Mouse (Mus musculus) lung, embryonic 14.5 days (tissue): ENCODE results near the gene Lingo4. TPM values are rescaled to one million over a fixed set of nuclear protein-coding genes. Genes with fewer than 3 reads are reported as not detected.

Experiments used
- ATAC-seq: fragments of 200-750 bp; cut with Nextera tagmentation; 2 replicates; pipeline ENCODE4 v1.8.0; 2017; ENCODE audit warnings: mild to moderate bottlenecking, moderate TSS enrichment, moderate library complexity; ENCODE audit not compliant: insufficient read depth
- DNase-seq: peaks from one replicate; pipeline ENCODE4 v3.0.0-alpha.2; 2015
- H3K27ac ChIP-seq: fragments of 300-500 bp; sonication (generic); 2 replicates; pipeline ENCODE4 v1.5.1; 2014; ENCODE audit warnings: low read depth, mild to moderate bottlenecking, moderate library complexity
- H3K27me3 ChIP-seq: fragments of 300-500 bp; sonication (generic); 2 replicates; pipeline ENCODE4 v1.6.1; 2014; ENCODE audit warnings: low read length, control low read depth; ENCODE audit not compliant: insufficient read depth
- H3K36me3 ChIP-seq: fragments of 300-500 bp; sonication (generic); 2 replicates; pipeline ENCODE4 v1.6.1; 2014; ENCODE audit warnings: control low read depth; ENCODE audit not compliant: insufficient read depth
- H3K4me1 ChIP-seq: fragments of 300-500 bp; sonication (generic); 2 replicates; pipeline ENCODE4 v1.6.1; 2014; ENCODE audit warnings: antibody characterized with exemption, control low read depth; ENCODE audit not compliant: insufficient read depth
- H3K4me2 ChIP-seq: fragments of 300-500 bp; sonication (generic); 2 replicates; pipeline ENCODE4 v1.6.1; 2014; ENCODE audit warnings: mild to moderate bottlenecking
- H3K4me3 ChIP-seq: fragments of 300-500 bp; sonication (generic); 2 replicates; pipeline ENCODE4 v1.5.1; 2014; ENCODE audit warnings: low read depth, low read length
- H3K9ac ChIP-seq: fragments of 300-500 bp; sonication (generic); 2 replicates; pipeline ENCODE4 v1.6.1; 2014
- H3K9me3 ChIP-seq: fragments of 300-500 bp; sonication (generic); 2 replicates; pipeline ENCODE4 v1.6.1; 2016; ENCODE audit warnings: low read depth, low read length, control low read depth
- CTCF ChIP-seq: IDR thresholded peaks from 2 replicates; pipeline ENCODE4 v1.5.1; 2016; ENCODE audit warnings: antibody characterized with exemption, low read depth
- WGBS: fragments of 180-500 bp; shearing (Covaris S2); extraction: QIAGEN DNeasy Blood & Tissue Kit; methylation state at CpG from one replicate; pipeline ENCODE4 v1.1.7; 2014; 5-methylcytosine and 5-hydroxymethylcytosine counted together
- polyA plus RNA-seq: library from polyadenylated mRNA; unstranded; fragments of >200 nt; fragmentation: Nextera tagmentation; extraction: Ambion mirVana; gene quantifications from 2 replicates; pipeline ENCODE4 v1.2.1, GENCODE M21; 2014

Gene Lingo4
- polyA plus RNA-seq, 1 experiment from 2014 or later = 0.11 TPM

GRCm38 (mm10) chr3:94449377-94449776 is 51.1 kb downstream of the Lingo4 start:
- H3K9ac ChIP-seq = no peak overlapping the region
- no peak for DNase-seq
- H3K4me3 ChIP-seq = no peak overlapping the region
- TF ChIP-seq CTCF = no peak
- H3K27ac ChIP-seq = no peak overlapping the region
- H3K36me3 ChIP-seq = peaks cover 46% of the 10 kb centered on the region
- no peak overlapping the region for H3K4me2 ChIP-seq
- WGBS = 98% methylated on average over 2 of the region's 2 CpGs
- no peaks in the 10 kb centered on the region for H3K4me1 ChIP-seq
- H3K9me3 ChIP-seq = no peaks in the 10 kb centered on the region
- no peak for ATAC-seq
- no peaks in the 10 kb centered on the region for H3K27me3 ChIP-seq

Other genes with a start within 250 kb of the Lingo4 start
- not detected in 2 replicates for gene Gm10696, start 220.3 kb upstream of the Lingo4 start, polyA plus RNA-seq
- gene Gm5286, start 201.8 kb upstream of the Lingo4 start, polyA plus RNA-seq = not detected in 2 replicates
- gene Gm4778, start 134.5 kb upstream of the Lingo4 start, polyA plus RNA-seq = not detected in 2 replicates
- 9.7 and 9.8 TPM in 2 replicates for gene Them4, start 88.4 kb upstream of the Lingo4 start, polyA plus RNA-seq
- gene Them5, start 56.4 kb upstream of the Lingo4 start, polyA plus RNA-seq = 0.43 TPM in 1 of 2 replicates, not detected in the other
- gene C2cd4d, start 36.1 kb upstream of the Lingo4 start, polyA plus RNA-seq = 0.74 and 1.2 TPM in 2 replicates
- gene Rorc, start 25.7 kb upstream of the Lingo4 start, polyA plus RNA-seq = 4.7 and 5.4 TPM in 2 replicates
- gene Tdrkh, start 14.8 kb downstream of the Lingo4 start, polyA plus RNA-seq = 8.8 and 10.0 TPM in 2 replicates
- gene Mrpl9, start 44.8 kb downstream of the Lingo4 start, polyA plus RNA-seq = 64.6 and 66.0 TPM in 2 replicates
- 0.29 TPM in 1 of 2 replicates, not detected in the other for gene Oaz3, start 45.4 kb downstream of the Lingo4 start, polyA plus RNA-seq
- 0.99 and 2.0 TPM in 2 replicates for gene Celf3, start 79.8 kb downstream of the Lingo4 start, polyA plus RNA-seq
- 2.0 and 2.5 TPM in 2 replicates for gene Riiad1, start 81.8 kb downstream of the Lingo4 start, polyA plus RNA-seq
- 38.7 and 40.4 TPM in 2 replicates for gene Snx27, start 184.2 kb downstream of the Lingo4 start, polyA plus RNA-seq
- not detected in 2 replicates for gene Gm10972, start 244.6 kb downstream of the Lingo4 start, polyA plus RNA-seq